ENCODE assay signal across 15 mouse cellular contexts in the genomic region with DNA sequence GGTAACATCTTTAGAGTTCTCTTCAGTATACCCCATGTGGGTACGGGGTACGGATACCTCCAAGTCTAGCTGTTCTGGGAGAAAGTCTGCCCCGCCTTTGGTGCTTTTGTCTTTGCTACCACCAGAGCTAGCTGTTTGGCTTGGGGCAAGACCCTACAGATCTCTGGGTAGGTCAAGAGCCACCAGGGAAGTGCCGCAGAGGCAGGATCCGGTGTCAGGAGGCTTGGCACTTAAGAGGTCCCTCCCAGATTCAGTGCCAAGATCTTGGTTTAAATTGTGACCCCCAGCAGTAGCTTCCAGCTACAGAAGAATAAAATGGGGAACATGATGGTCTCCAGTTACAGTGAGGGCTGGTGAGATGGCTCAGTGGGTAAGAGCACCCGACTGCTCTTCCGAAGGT. TPM values are rescaled to one million over a fixed set of nuclear protein-coding genes. Genes with fewer than 3 reads are reported as not detected.
A peak's percentile ranks its signal among the peaks of the same experiment; 100 is the strongest.
DNase-seq lines count a peak whose midpoint lies in the region; ATAC-seq and TF ChIP-seq lines count a peak whose summit lies in the region.
"Had no signal": no experiment of that assay in that cellular context is flagged by ENCODE, and none has a peak within 500 bp of the region (broad histone marks: within the 10 kb centered on the region; RNA-seq: fewer than 3 reads in every experiment).

No protein-coding gene starts in this region.

- H3K4me3 ChIP-seq in kidney, embryonic 16.5 days (ENCODE audit: low read length): no peak overlapping the region; the same call in 1 of the 2 replicates
- no peak overlapping the region; the same call in 1 of the 2 replicates for H3K4me3 ChIP-seq in kidney, embryonic 14.5 days (ENCODE audit: low read length)
- peak overlapping the region; percentile 73 for H3K4me3 ChIP-seq in ES-Bruce4 (ENCODE audit: low read depth, low read length)
- H3K4me3 ChIP-seq in MEL (ENCODE audit: control insufficient read depth in 1 of 2, insufficient read depth in 1 of 2, low read depth in 2 of 2, low read length in 2 of 2): peak overlapping the region; percentile 14 to 24; a peak in 2 of 4 replicates
- H3K4me3 ChIP-seq in liver, embryonic 15.5 days (replicated peaks): peak overlapping the region; percentile 94
- H3K4me3 ChIP-seq in forebrain, embryonic 11.5 days (ENCODE audit: low read depth, low read length): no peak overlapping the region
- H3K4me3 ChIP-seq: neural tube, embryonic 12.5 days had no signal

- no peak overlapping the region for H3K27ac ChIP-seq in kidney, embryonic 16.5 days (ENCODE audit: low read length)
- no peak overlapping the region for H3K27ac ChIP-seq in kidney, embryonic 14.5 days (ENCODE audit: low read depth, low read length)
- no peak overlapping the region for H3K27ac ChIP-seq in ES-Bruce4 (ENCODE audit: insufficient read depth, low read length)
- H3K27ac ChIP-seq in MEL (ENCODE audit: control insufficient read depth, low read depth, low read length): no peak overlapping the region
- H3K27ac ChIP-seq in liver, embryonic 15.5 days (replicated peaks): peak overlapping the region; percentile 14; the same call in 1 of the 2 replicates
- no peak overlapping the region for H3K27ac ChIP-seq in forebrain, embryonic 11.5 days (ENCODE audit: low read depth, low read length)
- H3K27ac ChIP-seq: layer of hippocampus, adult 2 months; neural tube, embryonic 12.5 days had no signal

- H3K9ac ChIP-seq in kidney, embryonic 16.5 days (replicated peaks; ENCODE audit: low read length): no peak overlapping the region
- no peak overlapping the region for H3K9ac ChIP-seq in kidney, embryonic 14.5 days (ENCODE audit: low read depth, low read length)
- H3K9ac ChIP-seq in ES-Bruce4 (ENCODE audit: low read depth, poor library complexity, severe bottlenecking) (0 out of 2 replicates have a peak overlapping the region, but pooled peaks have one; percentile 15), MEL (ENCODE audit: control insufficient read depth, low read depth, low read length, poor library complexity, severe bottlenecking) (peak overlapping the region; percentile 1; the same call in 1 of the 2 replicates)
- peak overlapping the region; percentile 90; the same call in 1 of the 2 replicates for H3K9ac ChIP-seq in liver, embryonic 15.5 days
- no peak overlapping the region for H3K9ac ChIP-seq in forebrain, embryonic 11.5 days (ENCODE audit: low read length)
- H3K9ac ChIP-seq: neural tube, embryonic 12.5 days had no signal

- no peak for TF ChIP-seq RAD21 in MEL (IDR thresholded peaks at IDR 0.05; ENCODE audit: low read depth, low read length)

- H3K27me3 ChIP-seq in kidney, embryonic 16.5 days (ENCODE audit: insufficient read depth, low read length): no peaks in the 10 kb centered on the region
- no peaks in the 10 kb centered on the region for H3K27me3 ChIP-seq in kidney, embryonic 14.5 days (ENCODE audit: control insufficient read depth, insufficient read depth, low read length)
- no peaks in the 10 kb centered on the region for H3K27me3 ChIP-seq in ES-Bruce4 (ENCODE audit: control insufficient read depth, insufficient read depth, low read length, poor library complexity, severe bottlenecking)
- H3K27me3 ChIP-seq in MEL (ENCODE audit: control insufficient read depth in 1 of 2, insufficient read depth in 2 of 2, low read length in 2 of 2): no peaks in the 10 kb centered on the region
- H3K27me3 ChIP-seq in liver, embryonic 15.5 days: no peaks in the 10 kb centered on the region
- H3K27me3 ChIP-seq in forebrain, embryonic 11.5 days (ENCODE audit: control insufficient read depth, insufficient read depth, low read length): peaks cover 22% of the 10 kb centered on the region
- H3K27me3 ChIP-seq: Patski had no signal

- TF ChIP-seq CTCF in ES-Bruce4 (IDR thresholded peaks at IDR 0.05; ENCODE audit: low read depth, low read length): no peak
- no peak for TF ChIP-seq CTCF in MEL (IDR thresholded peaks at IDR 0.05 in 2 of 3, conservative IDR thresholded peaks at IDR 0.05 in 1 of 3; ENCODE audit: control insufficient read depth in 1 of 3, insufficient read depth in 1 of 3, low read depth in 2 of 3, low read length in 3 of 3, poor library complexity in 1 of 3, severe bottlenecking in 1 of 3)

- no peaks in the 10 kb centered on the region for H3K9me3 ChIP-seq in kidney, embryonic 16.5 days (ENCODE audit: low read length)
- no peaks in the 10 kb centered on the region for H3K9me3 ChIP-seq in kidney, embryonic 14.5 days (ENCODE audit: control insufficient read depth, low read length)
- H3K9me3 ChIP-seq in ES-Bruce4 (replicated peaks; ENCODE audit: control insufficient read depth, insufficient read depth, low read length, poor library complexity, severe bottlenecking) (no peaks in the 10 kb centered on the region), MEL (replicated peaks; ENCODE audit: insufficient read depth, low read length) (no peaks in the 10 kb centered on the region)
- H3K9me3 ChIP-seq in liver, embryonic 15.5 days (replicated peaks): no peaks in the 10 kb centered on the region
- H3K9me3 ChIP-seq in forebrain, embryonic 11.5 days (ENCODE audit: control insufficient read depth, low read length): no peaks in the 10 kb centered on the region
- H3K9me3 ChIP-seq: neural tube, embryonic 12.5 days had no signal

- WGBS in kidney, embryonic 16.5 days: 90% methylated on average over 7 of the region's 7 CpGs
- 91% methylated on average over 7 of the region's 7 CpGs for whole genome bisulfite sequencing in kidney, embryonic 14.5 days
- WGBS in liver, embryonic 15.5 days (ENCODE audit: insufficient replicate concordance): 80% methylated on average over 7 of the region's 7 CpGs
- WGBS in forebrain, embryonic 11.5 days: 96% methylated on average over 7 of the region's 7 CpGs

- TF ChIP-seq POLR2A in ES-Bruce4 (IDR thresholded peaks at IDR 0.05; ENCODE audit: insufficient read depth, low read length): no peak
- TF ChIP-seq POLR2A in MEL (IDR thresholded peaks at IDR 0.05; ENCODE audit: control insufficient read depth in 1 of 2, insufficient read depth in 1 of 2, low read depth in 1 of 2, low read length in 2 of 2, poor library complexity in 1 of 2): no peak; a peak in 1 of 4 replicates

- peaks cover 2% of the 10 kb centered on the region; the same call in 1 of the 2 replicates for H3K36me3 ChIP-seq in kidney, embryonic 16.5 days (ENCODE audit: insufficient read depth, low read length)
- H3K36me3 ChIP-seq in kidney, embryonic 14.5 days (ENCODE audit: control insufficient read depth, insufficient read depth, low read length): no peaks in the 10 kb centered on the region
- H3K36me3 ChIP-seq in ES-Bruce4 (ENCODE audit: control insufficient read depth, insufficient read depth, low read length, poor library complexity, severe bottlenecking) (peaks cover 19% of the 10 kb centered on the region), MEL (ENCODE audit: control insufficient read depth in 1 of 2, insufficient read depth in 2 of 2, low read length in 2 of 2) (peaks cover 7 to 28% of the 10 kb centered on the region in 2 experiments)
- H3K36me3 ChIP-seq in liver, embryonic 15.5 days (replicated peaks): peaks cover 32% of the 10 kb centered on the region
- no peaks in the 10 kb centered on the region for H3K36me3 ChIP-seq in forebrain, embryonic 11.5 days (ENCODE audit: control insufficient read depth, insufficient read depth, low read length)
- H3K36me3 ChIP-seq: neural tube, embryonic 12.5 days had no signal

- no peak for TF ChIP-seq EP300 in ES-Bruce4 (IDR thresholded peaks at IDR 0.05; ENCODE audit: insufficient read depth, low read depth, low read length)
- no peak for TF ChIP-seq EP300 in MEL (IDR thresholded peaks at IDR 0.05; ENCODE audit: low read depth in 1 of 2, low read length in 2 of 2)

- H3K4me1 ChIP-seq in kidney, embryonic 16.5 days (ENCODE audit: insufficient read depth, low read length): 0 out of 2 replicates have a peak, but pooled peaks cover 9% of the 10 kb centered on the region
- peaks cover 10% of the 10 kb centered on the region; the same call in 1 of the 2 replicates for H3K4me1 ChIP-seq in kidney, embryonic 14.5 days (ENCODE audit: control insufficient read depth, insufficient read depth, low read length)
- H3K4me1 ChIP-seq in ES-Bruce4 (ENCODE audit: control insufficient read depth, insufficient read depth, low read length) (peaks cover 5% of the 10 kb centered on the region), MEL (ENCODE audit: control insufficient read depth in 1 of 2, insufficient read depth in 2 of 2, low read length in 2 of 2) (peaks cover 16 to 38% of the 10 kb centered on the region in 2 experiments)
- peaks cover 73% of the 10 kb centered on the region for H3K4me1 ChIP-seq in liver, embryonic 15.5 days (replicated peaks)
- no peaks in the 10 kb centered on the region; the same call in 1 of the 2 replicates for H3K4me1 ChIP-seq in forebrain, embryonic 11.5 days (replicated peaks; ENCODE audit: control insufficient read depth, insufficient read depth, low read length)

- ATAC-seq in kidney, embryonic 16.5 days (ENCODE audit: low FRiP score, low TSS enrichment): no peak
- no peak for ATAC-seq in kidney, embryonic 14.5 days (ENCODE audit: low FRiP score, low TSS enrichment)
- ATAC-seq in liver, embryonic 15.5 days (ENCODE audit: insufficient read depth): no peak
- ATAC-seq in forebrain, embryonic 11.5 days (replicated peaks; ENCODE audit: low FRiP score): no peak
- ATAC-seq: forebrain, embryonic 14.5 days; Patski had no signal

- H3K79me2 ChIP-seq in MEL (ENCODE audit: control insufficient read depth, insufficient read depth, low read length, poor library complexity): peaks cover 50% of the 10 kb centered on the region

- peak; percentile 51 for DNase-seq in MEL (ENCODE audit: low read depth, low spot score)
- no peak for DNase-seq in forebrain, embryonic 11.5 days (ENCODE audit: low spot score)
- no peak for DNase-seq in adrenal gland, adult 18-20 months (ENCODE audit: low spot score in 2 of 2)

- peak overlapping the region; percentile 16; the same call in 1 of the 2 replicates for H3K4me2 ChIP-seq in kidney, embryonic 16.5 days (replicated peaks; ENCODE audit: low read depth, low read length)
- no peak overlapping the region; the same call in 1 of the 2 replicates for H3K4me2 ChIP-seq in kidney, embryonic 14.5 days (replicated peaks; ENCODE audit: low read depth, low read length)
- peak overlapping the region; percentile 89 for H3K4me2 ChIP-seq in liver, embryonic 15.5 days
- no peak overlapping the region for H3K4me2 ChIP-seq in forebrain, embryonic 11.5 days (ENCODE audit: low read depth, low read length, severe bottlenecking)
- H3K4me2 ChIP-seq: neural tube, embryonic 12.5 days had no signal

RNA-seq across cellular contexts. Expression of a gene that starts 2.4 kb away (rescaled TPM):
- 17.0 and 17.8 TPM in 2 replicates for polyA plus RNA-seq in kidney, embryonic 16.5 days (2015; fragmentation: Nextera tagmentation; extraction: Ambion mirVana)
- 11.5 and 13.2 TPM in 2 replicates for polyA plus RNA-seq in kidney, embryonic 14.5 days (2014; fragmentation: Nextera tagmentation; extraction: Ambion mirVana)
- polyA plus RNA-seq in ES-Bruce4 (2011; ENCODE audit: insufficient read depth, insufficient read length, low read depth, missing spikeins) (47.3 and 49.9 TPM in 2 replicates), MEL (2012; ENCODE audit: insufficient read depth in 1 of 2, insufficient read length in 2 of 2, low read depth in 1 of 2, low replicate concordance in 2 of 2, missing spikeins in 1 of 2) (10 to 100 TPM in 1 of 2 experiments, not detected in 1; 43.0 TPM)
- total RNA-seq in MEL (2012; rRNA removed): 21.5 and 22.2 TPM in 2 replicates
- polyA plus RNA-seq in liver, embryonic 15.5 days (2015; fragmentation: Nextera tagmentation; extraction: Ambion mirVana): 19.6 and 20.4 TPM in 2 replicates
- polyA plus RNA-seq in forebrain, embryonic 11.5 days (2014; fragmentation: Nextera tagmentation; extraction: Ambion mirVana): 2.1 and 2.6 TPM in 2 replicates
- total RNA-seq in adrenal gland, adult 18-20 months (2021): 100 to 1,000 TPM; 133 to 185 TPM

RNA-seq across cellular contexts. Expression of a gene that starts 31.5 kb away (rescaled TPM):
- polyA plus RNA-seq in kidney, embryonic 16.5 days (2015; fragmentation: Nextera tagmentation; extraction: Ambion mirVana): 16.7 and 17.4 TPM in 2 replicates
- polyA plus RNA-seq in kidney, embryonic 14.5 days (2014; fragmentation: Nextera tagmentation; extraction: Ambion mirVana): 12.1 and 14.5 TPM in 2 replicates
- polyA plus RNA-seq in ES-Bruce4 (2011; ENCODE audit: insufficient read depth, insufficient read length, low read depth, missing spikeins): 32.7 and 33.5 TPM in 2 replicates
- total RNA-seq in MEL (2012; rRNA removed): 32.6 and 32.9 TPM in 2 replicates
- 10 to 100 TPM in 1 of 2 experiments, not detected in 1; 24.4 TPM for polyA plus RNA-seq in MEL (2012; ENCODE audit: insufficient read depth in 1 of 2, insufficient read length in 2 of 2, low read depth in 1 of 2, low replicate concordance in 2 of 2, missing spikeins in 1 of 2)
- 3.4 and 4.0 TPM in 2 replicates for polyA plus RNA-seq in liver, embryonic 15.5 days (2015; fragmentation: Nextera tagmentation; extraction: Ambion mirVana)
- 20.4 and 24.5 TPM in 2 replicates for polyA plus RNA-seq in forebrain, embryonic 11.5 days (2014; fragmentation: Nextera tagmentation; extraction: Ambion mirVana)
- total RNA-seq in adrenal gland, adult 18-20 months (2021): 1 to 10 TPM; 9.0 to 9.4 TPM

RNA-seq across cellular contexts. Expression of a gene that starts 34.8 kb away (rescaled TPM):
- not detected in 2 replicates for polyA plus RNA-seq in kidney, embryonic 16.5 days (2015; fragmentation: Nextera tagmentation; extraction: Ambion mirVana)
- not detected in 2 replicates for polyA plus RNA-seq in kidney, embryonic 14.5 days (2014; fragmentation: Nextera tagmentation; extraction: Ambion mirVana)
- polyA plus RNA-seq in ES-Bruce4 (2011; ENCODE audit: insufficient read depth, insufficient read length, low read depth, missing spikeins) (12.6 and 13.8 TPM in 2 replicates), MEL (2012; ENCODE audit: insufficient read depth in 1 of 2, insufficient read length in 2 of 2, low read depth in 1 of 2, low replicate concordance in 2 of 2, missing spikeins in 1 of 2) (under 1 TPM in 1 of 2 experiments, not detected in 1; 0.72 TPM)
- 0.58 and 0.92 TPM in 2 replicates for total RNA-seq in MEL (2012; rRNA removed)
- not detected in 2 replicates for polyA plus RNA-seq in liver, embryonic 15.5 days (2015; fragmentation: Nextera tagmentation; extraction: Ambion mirVana)
- not detected in 2 replicates for polyA plus RNA-seq in forebrain, embryonic 11.5 days (2014; fragmentation: Nextera tagmentation; extraction: Ambion mirVana)
- not detected for total RNA-seq in adrenal gland, adult 18-20 months (2021)
- total RNA-seq: hematopoietic stem cell, adult 5-6 weeks; layer of hippocampus, adult 2 months had no signal
- polyA plus RNA-seq: brain, embryonic 14.5 days; cortical plate, adult 2 months; forebrain, embryonic 14.5 days; neural tube, embryonic 12.5 days; urinary bladder, adult 2 months had no signal

RNA-seq across cellular contexts. Expression of a gene that starts 46.3 kb away (rescaled TPM):
- 143 and 158 TPM in 2 replicates for polyA plus RNA-seq in kidney, embryonic 16.5 days (2015; fragmentation: Nextera tagmentation; extraction: Ambion mirVana)
- 90.5 and 110 TPM in 2 replicates for polyA plus RNA-seq in kidney, embryonic 14.5 days (2014; fragmentation: Nextera tagmentation; extraction: Ambion mirVana)
- polyA plus RNA-seq in ES-Bruce4 (2011; ENCODE audit: insufficient read depth, insufficient read length, low read depth, missing spikeins): 186 and 188 TPM in 2 replicates
- total RNA-seq in MEL (2012; rRNA removed): 7.9 and 8.9 TPM in 2 replicates
- 10 to 100 TPM in 1 of 2 experiments, not detected in 1; 15.6 TPM for polyA plus RNA-seq in MEL (2012; ENCODE audit: insufficient read depth in 1 of 2, insufficient read length in 2 of 2, low read depth in 1 of 2, low replicate concordance in 2 of 2, missing spikeins in 1 of 2)
- 47.8 and 50.1 TPM in 2 replicates for polyA plus RNA-seq in liver, embryonic 15.5 days (2015; fragmentation: Nextera tagmentation; extraction: Ambion mirVana)
- polyA plus RNA-seq in forebrain, embryonic 11.5 days (2014; fragmentation: Nextera tagmentation; extraction: Ambion mirVana): 63.5 and 67.0 TPM in 2 replicates
- 100 to 1,000 TPM; 108 to 245 TPM for total RNA-seq in adrenal gland, adult 18-20 months (2021)

Comparison
In these comparisons a context has a peak if more than half of its experiments do, and no peak if none do; other contexts are left out.
1. H3K4me2 ChIP-seq: peak in kidney, embryonic 16.5 days (single experiment) and liver, embryonic 15.5 days (single experiment); none in kidney, embryonic 14.5 days (single experiment) and forebrain, embryonic 11.5 days (single experiment).
2. H3K4me3 ChIP-seq: peak in ES-Bruce4 (single experiment), MEL (2 of 2) and liver, embryonic 15.5 days (single experiment); none in kidney, embryonic 16.5 days (single experiment), kidney, embryonic 14.5 days (single experiment) and forebrain, embryonic 11.5 days (single experiment).
3. H3K9ac ChIP-seq: peak in ES-Bruce4 (single experiment), MEL (single experiment) and liver, embryonic 15.5 days (single experiment); none in kidney, embryonic 16.5 days (single experiment), kidney, embryonic 14.5 days (single experiment) and forebrain, embryonic 11.5 days (single experiment).